Mouse (Mus musculus): ENCODE measurements at regions not wholly inside any gene's neighbourhood (a gene's known extent, or its start where the extent isn't known, plus 50 kb on each side); places are given as distances from the start of the nearest gene placed in this dataset.
"Not testable (repeated sequence)": the region's sequence is repeated elsewhere in the genome, so short reads cannot be mapped to it uniquely, and the experiment has no call there.

- ATAC-seq (replicated peaks; ENCODE audit: insufficient number of reproducible peaks, low FRiP score, low TSS enrichment, poor library complexity, severe bottlenecking) = no peak
Measured at GRCm38 (mm10) chr2:146710676-146711075, 145.0 kb upstream of the Kiz start.

DNA sequence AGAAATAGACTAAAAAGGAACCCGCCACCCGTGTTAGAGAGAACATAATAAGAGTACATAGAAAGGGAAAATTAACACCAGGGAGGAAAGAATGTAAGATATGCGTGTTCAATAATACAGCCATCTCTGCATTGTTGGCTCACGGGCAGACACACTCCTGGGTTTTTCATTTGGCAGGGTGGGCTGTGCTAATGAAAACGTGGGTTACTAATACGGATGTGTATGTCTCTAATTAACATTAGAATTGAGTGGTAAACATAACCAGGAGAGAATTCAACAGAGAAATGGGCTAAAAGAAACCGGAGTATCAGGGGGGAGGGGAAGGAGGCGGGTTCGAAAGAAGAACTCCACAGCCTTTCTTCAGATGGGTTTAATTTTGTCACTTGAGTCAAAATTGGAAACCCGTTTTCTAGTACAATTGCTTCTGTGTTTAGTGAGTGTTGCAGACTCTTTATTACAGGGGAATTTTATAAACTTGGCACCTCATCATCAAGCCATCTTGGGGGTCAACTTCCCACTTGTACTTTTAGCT, 134.4 kb upstream of the Kiz start:
- ATAC-seq (replicated peaks; ENCODE audit: insufficient number of reproducible peaks, low FRiP score, low TSS enrichment, poor library complexity, severe bottlenecking) = no peak

- ATAC-seq (replicated peaks; ENCODE audit: insufficient number of reproducible peaks, low FRiP score, low TSS enrichment, poor library complexity, severe bottlenecking) = no peak
Measured at GRCm38 (mm10) chr2:146722351-146723025, 133.2 kb upstream of the Kiz start.

DNA sequence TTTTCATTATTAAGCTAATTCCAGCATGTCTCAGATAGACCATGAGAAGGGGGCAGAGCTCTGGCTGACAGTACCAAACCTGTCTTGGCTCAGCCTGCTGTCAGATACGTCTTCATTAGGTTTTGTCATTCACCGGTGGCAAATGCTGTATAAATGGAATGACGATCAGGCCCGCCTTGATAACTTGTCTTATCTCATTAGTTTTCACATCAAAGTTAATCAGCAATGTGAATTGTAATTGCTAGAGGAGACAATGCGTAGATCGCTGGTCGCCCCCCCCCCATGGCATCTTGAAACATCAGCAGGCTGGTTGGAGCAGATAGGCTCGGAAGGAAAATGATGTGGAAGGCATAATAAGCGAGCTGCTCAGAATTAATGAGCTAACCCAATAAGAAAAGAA, 132.5 kb upstream of the Kiz start:
- no peak for ATAC-seq (replicated peaks; ENCODE audit: insufficient number of reproducible peaks, low FRiP score, low TSS enrichment, poor library complexity, severe bottlenecking)

DNA sequence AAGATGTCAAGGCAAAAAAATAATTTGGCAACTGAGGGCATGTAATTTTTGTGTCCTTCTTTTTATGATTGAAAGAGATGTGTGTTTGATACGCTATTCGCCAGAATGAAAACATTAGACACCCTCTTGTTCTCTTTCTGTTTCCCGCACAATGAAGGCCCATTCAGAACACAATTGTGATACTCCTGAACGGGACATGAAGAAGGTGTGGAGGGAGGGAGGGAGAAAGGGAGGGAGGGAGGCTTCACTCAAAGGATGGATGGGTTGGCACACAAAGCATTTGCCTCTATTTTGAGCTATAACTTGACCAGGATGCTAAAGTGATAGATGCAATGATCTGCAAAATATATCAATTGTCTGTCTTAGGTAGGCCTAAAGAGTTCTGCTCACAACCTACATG, 132.0 kb upstream of the Kiz start:
- ATAC-seq (replicated peaks; ENCODE audit: insufficient number of reproducible peaks, low FRiP score, low TSS enrichment, poor library complexity, severe bottlenecking) = no peak

DNA sequence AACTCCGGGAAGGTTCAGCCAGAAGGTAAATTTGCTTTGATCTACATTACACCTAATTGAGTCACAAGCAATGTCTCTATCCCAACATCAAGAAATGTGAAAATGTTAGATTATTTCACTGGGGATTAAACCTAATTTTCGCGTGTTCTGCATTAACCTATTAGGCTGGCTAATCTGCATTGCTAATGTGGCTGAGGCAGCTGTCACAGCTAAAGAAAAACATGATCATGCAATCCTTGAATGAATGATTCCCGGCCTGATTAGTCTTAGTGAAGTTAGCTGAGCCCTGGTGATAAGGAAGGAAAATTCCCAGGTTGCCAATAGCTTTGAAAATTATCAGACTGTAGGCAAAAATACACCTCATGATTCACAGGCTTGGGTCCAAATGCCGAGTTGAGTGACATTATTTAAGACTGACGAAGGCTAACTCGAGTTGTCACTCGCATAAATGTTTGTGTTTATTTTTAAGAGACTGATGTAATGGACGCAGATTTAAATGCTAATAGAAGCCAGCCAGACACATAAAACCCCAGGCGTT, 131.5 kb upstream of the Kiz start:
- no peak for ATAC-seq (replicated peaks; ENCODE audit: insufficient number of reproducible peaks, low FRiP score, low TSS enrichment, poor library complexity, severe bottlenecking)

GRCm38 (mm10) chr2:146724924-146725555, 130.6 kb upstream of the Kiz start:
- no peak for ATAC-seq (replicated peaks; ENCODE audit: insufficient number of reproducible peaks, low FRiP score, low TSS enrichment, poor library complexity, severe bottlenecking)

DNA sequence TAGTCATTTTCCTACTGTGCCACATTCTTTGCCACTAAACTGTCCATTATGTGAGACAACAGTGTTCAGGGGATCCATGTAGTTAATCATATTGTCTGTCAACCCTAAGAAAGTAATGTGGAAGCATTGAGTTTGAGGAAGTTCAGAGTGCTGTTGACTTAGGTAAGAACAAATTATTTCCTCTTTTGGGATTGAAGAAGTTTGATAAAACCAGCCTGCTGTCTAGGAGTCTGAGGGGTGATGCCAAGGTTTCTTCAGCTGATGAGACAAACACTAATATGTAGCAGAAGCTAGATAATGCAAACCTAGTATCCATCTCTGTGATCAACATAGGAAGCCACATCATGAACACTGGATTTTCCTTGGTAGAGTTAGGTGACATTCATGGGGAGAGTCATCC, 127.0 kb upstream of the Kiz start:
- ATAC-seq (replicated peaks; ENCODE audit: insufficient number of reproducible peaks, low FRiP score, low TSS enrichment, poor library complexity, severe bottlenecking) = no peak

GRCm38 (mm10) chr2:146731081-146731480, 124.6 kb upstream of the Kiz start:
- ATAC-seq (replicated peaks; ENCODE audit: insufficient number of reproducible peaks, low FRiP score, low TSS enrichment, poor library complexity, severe bottlenecking) = no peak

GRCm38 (mm10) chr2:146732891-146733290, 122.8 kb upstream of the Kiz start:
- ATAC-seq (replicated peaks; ENCODE audit: insufficient number of reproducible peaks, low FRiP score, low TSS enrichment, poor library complexity, severe bottlenecking) = not testable (repeated sequence)

GRCm38 (mm10) chr2:146744396-146744795, 111.3 kb upstream of the Kiz start:
- ATAC-seq (replicated peaks; ENCODE audit: insufficient number of reproducible peaks, low FRiP score, low TSS enrichment, poor library complexity, severe bottlenecking) = no peak

GRCm38 (mm10) chr2:146745012-146745682, 110.5 kb upstream of the Kiz start:
- no peak for ATAC-seq (replicated peaks; ENCODE audit: insufficient number of reproducible peaks, low FRiP score, low TSS enrichment, poor library complexity, severe bottlenecking)

DNA sequence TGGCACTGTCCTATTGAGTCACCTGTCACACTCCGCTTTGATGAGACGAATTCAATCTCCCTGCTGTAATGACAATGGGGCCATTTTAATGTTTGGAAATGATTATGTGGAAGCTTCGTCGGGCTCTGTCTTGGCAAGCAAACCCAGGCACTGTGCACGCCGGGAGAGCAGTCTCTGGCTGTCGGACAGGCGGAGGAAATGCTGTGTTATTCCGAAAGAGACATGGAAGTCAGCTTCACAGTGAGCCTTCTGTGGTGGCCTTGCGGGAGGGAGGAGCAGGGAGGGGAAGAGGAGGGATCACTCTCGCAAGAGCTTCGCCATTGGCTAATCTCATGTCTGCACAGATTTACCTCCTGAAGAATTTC, 110.0 kb upstream of the Kiz start:
- no peak for ATAC-seq (replicated peaks; ENCODE audit: insufficient number of reproducible peaks, low FRiP score, low TSS enrichment, poor library complexity, severe bottlenecking)

DNA sequence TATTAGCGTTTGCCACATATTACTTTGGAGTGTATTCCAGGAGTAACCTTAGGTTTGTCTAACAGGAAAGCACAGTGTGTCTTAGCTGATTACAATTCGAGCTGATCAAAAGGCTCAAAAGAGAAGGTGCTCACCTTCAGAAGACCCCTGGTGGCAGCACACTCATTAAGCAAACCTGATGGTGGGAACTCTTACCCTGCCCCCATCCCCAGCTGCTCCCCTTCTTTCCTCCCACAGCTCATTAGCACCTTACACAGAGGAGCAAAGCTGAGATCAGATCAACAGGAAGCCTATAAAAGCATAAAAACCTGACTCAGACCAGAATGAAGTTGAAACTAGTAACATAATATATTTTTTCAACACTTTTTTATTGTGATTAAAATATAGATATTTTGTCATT, 101.7 kb upstream of the Kiz start:
- ATAC-seq (replicated peaks; ENCODE audit: insufficient number of reproducible peaks, low FRiP score, low TSS enrichment, poor library complexity, severe bottlenecking) = no peak

DNA sequence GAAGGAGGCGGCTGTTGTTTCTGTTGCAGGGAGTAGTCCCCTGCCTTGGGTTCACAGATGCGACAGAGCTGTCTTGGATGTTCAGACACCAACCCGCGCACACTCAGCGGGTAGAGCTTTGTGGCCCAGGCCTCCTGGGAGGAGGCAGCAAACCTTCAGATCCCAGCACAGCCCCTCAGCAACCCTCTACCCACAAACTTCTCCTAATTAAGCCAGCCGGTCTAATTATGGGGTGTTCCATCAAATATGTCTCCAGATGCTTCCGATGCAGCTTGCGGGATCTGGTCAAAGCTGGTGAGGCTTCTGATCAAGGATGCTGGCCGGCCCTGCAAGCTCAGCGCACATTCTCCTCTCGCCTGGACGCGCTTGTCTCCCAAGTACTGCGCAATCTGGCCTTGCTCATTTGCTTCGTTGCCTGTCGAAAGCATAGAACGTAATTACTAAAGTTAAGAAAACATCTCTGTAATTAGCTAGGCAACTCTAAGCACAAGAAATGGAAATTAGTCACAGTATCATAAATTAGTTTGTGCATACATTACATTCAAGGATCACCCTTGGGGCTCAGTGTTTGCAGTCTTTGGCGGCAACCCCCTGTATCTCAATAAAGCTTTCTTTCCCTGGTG, 92.0 kb upstream of the Kiz start:
- ATAC-seq (replicated peaks; ENCODE audit: insufficient number of reproducible peaks, low FRiP score, low TSS enrichment, poor library complexity, severe bottlenecking) = no peak

GRCm38 (mm10) chr2:146764313-146765255, 91.1 kb upstream of the Kiz start:
- ATAC-seq (replicated peaks; ENCODE audit: insufficient number of reproducible peaks, low FRiP score, low TSS enrichment, poor library complexity, severe bottlenecking) = no peak

GRCm38 (mm10) chr2:146774876-146775275, 80.8 kb upstream of the Kiz start:
- no peak for ATAC-seq (replicated peaks; ENCODE audit: insufficient number of reproducible peaks, low FRiP score, low TSS enrichment, poor library complexity, severe bottlenecking)

GRCm38 (mm10) chr2:146787132-146787810, 68.4 kb upstream of the Kiz start:
- ATAC-seq (replicated peaks; ENCODE audit: insufficient number of reproducible peaks, low FRiP score, low TSS enrichment, poor library complexity, severe bottlenecking) = no peak
